Mouse (Mus musculus) liver, embryonic 14.5 days (tissue): ENCODE results near the gene Slc9a5.

Experiments used
- CTCF ChIP-seq: IDR thresholded peaks from 2 replicates; pipeline ENCODE4 v1.5.1; 2016; ENCODE audit warnings: antibody characterized with exemption, low read depth, control low read depth
- EP300 ChIP-seq: IDR thresholded peaks from 2 replicates; pipeline ENCODE4 v1.6.1; 2016; ENCODE audit warnings: antibody characterized with exemption, low read depth

DNA sequence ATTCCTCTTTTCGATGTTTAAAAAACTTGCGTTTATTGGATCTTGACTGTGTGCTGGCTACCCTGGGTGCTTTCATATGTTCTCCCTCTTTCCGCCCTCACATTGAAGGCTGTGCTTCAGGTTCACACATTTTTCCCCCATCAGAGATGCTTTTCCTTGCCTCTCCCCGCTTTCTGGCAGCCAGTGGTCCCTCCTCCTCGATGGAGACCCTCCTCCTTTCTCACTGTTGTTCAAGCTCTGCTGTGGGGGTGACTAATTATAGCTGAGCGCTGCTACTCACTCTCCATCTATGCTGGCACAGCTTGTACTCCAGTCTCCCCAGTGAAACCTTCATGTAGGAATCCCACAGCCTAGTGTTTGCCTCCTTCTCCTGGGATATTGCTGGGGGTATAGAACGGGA, 1.5 kb downstream of the Slc9a5 start:
- TF ChIP-seq CTCF = no peak
- no peak for TF ChIP-seq EP300
